Mouse (Mus musculus): ENCODE results near the gene Cdh23. TPM values are rescaled to one million over a fixed set of nuclear protein-coding genes. Genes with fewer than 3 reads are reported as not detected.

Cdh23 gene
- polyA plus RNA-seq, 1 experiment, result 0.31 TPM

DNA sequence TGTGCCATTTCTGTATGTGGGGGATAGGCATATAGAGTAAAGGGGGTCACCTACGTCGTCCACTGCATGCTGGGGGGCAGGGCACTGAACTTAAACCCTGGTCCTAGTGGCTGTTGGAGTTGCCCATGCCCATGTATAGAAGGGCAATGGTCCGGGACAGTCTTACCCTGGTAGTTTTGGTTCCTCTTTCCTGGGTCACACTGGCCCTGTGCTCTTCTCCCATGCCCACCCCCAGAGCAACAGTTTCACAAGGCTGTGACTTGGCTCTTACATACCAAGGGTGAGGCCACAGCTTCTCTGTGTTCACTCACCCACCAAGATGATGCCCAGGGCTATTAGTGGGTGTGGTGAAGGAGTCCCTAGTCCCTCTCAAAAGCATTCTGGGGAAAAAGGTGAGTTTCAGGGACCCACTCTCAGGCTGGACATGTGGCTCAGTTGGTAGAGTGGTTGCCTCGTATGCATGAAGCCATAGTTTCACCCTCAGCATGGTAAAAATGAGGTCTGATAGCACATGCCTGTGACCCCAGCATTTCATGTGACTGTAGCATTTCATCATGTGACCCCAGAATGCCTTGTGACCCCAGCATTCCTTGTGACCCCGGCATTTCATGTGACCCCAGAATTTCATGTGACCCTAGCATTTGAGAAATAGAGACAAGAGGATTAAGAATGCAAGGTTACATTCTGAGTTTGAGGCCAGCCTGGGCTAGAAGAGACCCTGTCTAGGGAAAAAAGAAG lies 435.6 kb downstream of the Cdh23 start:
- no peak for DNase-seq (ENCODE audit: low read depth, low spot score)
- 80% methylated on average over 5 of the region's 5 CpGs for WGBS

DNA sequence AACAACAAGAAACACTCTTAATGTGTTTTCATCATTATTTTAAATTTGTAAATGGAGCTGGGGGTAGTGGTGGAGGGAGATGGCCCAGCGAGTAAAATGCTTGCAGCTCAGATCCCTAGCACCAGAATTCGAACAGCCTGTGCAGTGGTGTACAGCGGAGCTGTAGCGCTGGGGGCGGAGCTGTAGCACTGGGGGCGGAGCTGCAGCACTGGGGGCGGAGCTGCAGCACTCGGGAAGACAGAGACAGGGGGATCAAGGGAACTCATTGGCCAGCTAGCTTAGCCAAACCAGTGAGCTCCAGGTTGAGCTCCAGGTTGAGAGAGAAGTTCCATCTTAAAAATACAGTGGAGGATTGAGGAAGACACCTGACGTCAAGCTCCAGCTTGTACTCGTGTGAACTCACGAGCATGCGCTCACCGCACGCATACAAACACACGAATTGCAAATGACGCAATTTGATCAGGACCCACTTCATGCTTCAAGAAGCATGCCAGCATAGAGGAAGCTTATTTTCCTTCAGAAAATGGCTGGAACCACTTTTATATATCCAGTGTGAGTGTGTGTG lies 438.9 kb downstream of the Cdh23 start:
- no peak for DNase-seq (ENCODE audit: low read depth, low spot score)
- WGBS, result 77% methylated on average over 16 of the region's 16 CpGs

DNA sequence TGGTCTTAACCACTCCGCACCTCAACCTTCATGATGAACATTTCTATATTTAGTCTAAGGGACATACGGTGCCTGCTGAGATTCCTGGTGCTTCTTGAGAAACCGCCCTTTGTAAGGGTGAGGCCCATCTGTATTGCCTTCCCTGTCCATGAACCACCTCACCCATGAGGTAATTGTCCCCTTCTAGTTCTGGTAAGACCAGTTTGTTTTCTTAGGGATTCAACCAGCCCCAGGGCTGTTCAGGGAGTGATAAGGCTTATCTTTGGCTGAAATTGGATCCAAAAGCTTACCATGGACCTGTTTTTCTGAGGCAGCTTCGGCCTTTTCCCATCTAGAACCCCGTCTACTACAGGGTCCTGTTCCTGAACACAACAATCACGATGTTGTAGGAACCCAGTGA lies 440.2 kb downstream of the Cdh23 start:
- 42% methylated on average over 6 of the region's 6 CpGs for WGBS
- no peak for DNase-seq (ENCODE audit: low read depth, low spot score)

Other genes starting within 250 kb of the Cdh23 start
- 3.5 and 5.9 TPM in 2 replicates for gene Slc29a3, start 56.3 kb upstream of the Cdh23 start, polyA plus RNA-seq (2012; rRNA removed)
- 16.2 and 22.5 TPM in 2 replicates for gene Unc5b, start 135.1 kb upstream of the Cdh23 start, polyA plus RNA-seq (2012; rRNA removed)

Data from large intestine, adult 2 months (tissue).